Mouse (Mus musculus): ENCODE data around the gene Depdc5.
"Not testable (repeated sequence)": the region's sequence is repeated elsewhere in the genome, so short reads cannot be mapped to it uniquely, and the experiment has no call there.

DNA sequence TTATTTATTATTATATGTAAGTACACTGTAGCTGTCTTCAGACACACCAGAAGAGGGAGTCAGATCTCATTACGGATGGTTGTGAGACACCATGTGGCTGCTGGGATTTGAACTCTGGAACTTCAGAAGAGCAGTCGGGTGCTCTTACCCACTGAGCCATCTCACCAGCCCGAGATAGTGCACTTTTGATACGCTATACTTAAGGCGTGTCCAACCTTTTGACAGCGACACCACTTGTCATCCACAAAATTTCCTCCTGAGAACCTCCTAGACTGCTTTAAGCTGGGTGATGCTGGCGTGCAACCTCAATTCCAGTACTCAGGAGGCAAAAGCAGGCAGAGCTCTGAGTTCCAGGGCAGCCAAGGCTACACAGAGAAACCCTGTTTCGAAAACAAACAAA, 170.1 kb downstream of the Depdc5 start:
- TF ChIP-seq POLR2A (IDR thresholded peaks at IDR 0.05; ENCODE audit: low read depth, low read length); RCOR1 (conservative IDR thresholded peaks at IDR 0.05; ENCODE audit: low read depth, low read length); CHD1 (IDR thresholded peaks at IDR 0.05; ENCODE audit: low read depth, low read length); TCF12 (IDR thresholded peaks at IDR 0.05; ENCODE audit: low read depth, low read length); MXI1 (IDR thresholded peaks at IDR 0.05; ENCODE audit: low read depth, low read length); RAD21 (IDR thresholded peaks at IDR 0.05; ENCODE audit: low read depth, low read length); ZC3H11A (IDR thresholded peaks at IDR 0.05; ENCODE audit: low read depth, low read length); ZKSCAN1 (IDR thresholded peaks at IDR 0.05; ENCODE audit: borderline replicate concordance, low read depth, low read length); ZNF384 (IDR thresholded peaks at IDR 0.05; ENCODE audit: low read depth, low read length); HCFC1 (IDR thresholded peaks at IDR 0.05; ENCODE audit: low read depth, low read length); POLR2AphosphoS2 (IDR thresholded peaks at IDR 0.05; ENCODE audit: low read depth, low read length): not testable (repeated sequence)
- TF ChIP-seq CTCF (conservative IDR thresholded peaks at IDR 0.05 in 1 of 2, IDR thresholded peaks at IDR 0.05 in 1 of 2; ENCODE audit: low read depth in 2 of 2, low read length in 2 of 2), result 0 out of 4 replicates have a peak, but pooled peaks of 1 of the 2 experiments have one; percentile 0
